Mouse (Mus musculus): ENCODE measurements at regions not wholly inside any gene's neighbourhood (a gene's known extent, or its start where the extent isn't known, plus 50 kb on each side); places are given as distances from the start of the nearest gene placed in this dataset.

GRCm38 (mm10) chr10:126169874-126170163, 203.9 kb downstream of the Lrig3 start:
- no peak for ATAC-seq (ENCODE audit: insufficient number of reproducible peaks, low FRiP score, low TSS enrichment)

DNA sequence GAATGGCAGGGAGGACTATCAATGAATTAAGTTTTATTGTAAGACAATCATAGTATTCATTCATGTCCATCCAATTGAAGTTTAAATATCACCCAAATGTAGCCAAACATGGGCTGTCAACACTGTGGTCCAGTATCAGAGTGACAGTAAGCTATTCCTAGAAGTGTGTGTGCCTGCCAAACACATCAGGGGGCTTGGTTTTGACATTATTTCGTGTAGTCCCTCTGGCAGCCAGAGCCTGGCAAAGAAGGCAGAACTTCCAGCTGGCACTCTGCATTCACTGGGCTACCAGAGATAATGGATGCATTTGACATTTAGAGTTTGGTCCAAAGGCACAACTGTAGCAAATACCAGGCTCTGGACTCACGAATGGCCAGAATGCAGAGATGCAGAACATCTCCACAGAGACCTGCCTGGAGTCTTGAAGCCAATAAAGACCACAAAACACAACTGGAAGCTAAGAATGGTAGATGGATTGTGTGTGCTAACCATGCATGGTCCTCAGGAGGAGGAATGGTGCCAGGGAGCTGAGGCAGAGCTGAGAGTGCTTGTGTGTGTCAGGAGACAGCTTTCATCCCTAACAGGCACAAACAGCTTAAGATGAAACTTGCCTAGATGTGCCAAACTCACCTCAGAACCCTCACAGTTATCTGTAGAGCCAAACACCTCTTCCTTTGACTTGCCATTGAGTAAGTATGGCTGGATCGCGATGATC, 210.9 kb downstream of the Lrig3 start:
- ATAC-seq (ENCODE audit: insufficient number of reproducible peaks, low FRiP score, low TSS enrichment), result no peak

DNA sequence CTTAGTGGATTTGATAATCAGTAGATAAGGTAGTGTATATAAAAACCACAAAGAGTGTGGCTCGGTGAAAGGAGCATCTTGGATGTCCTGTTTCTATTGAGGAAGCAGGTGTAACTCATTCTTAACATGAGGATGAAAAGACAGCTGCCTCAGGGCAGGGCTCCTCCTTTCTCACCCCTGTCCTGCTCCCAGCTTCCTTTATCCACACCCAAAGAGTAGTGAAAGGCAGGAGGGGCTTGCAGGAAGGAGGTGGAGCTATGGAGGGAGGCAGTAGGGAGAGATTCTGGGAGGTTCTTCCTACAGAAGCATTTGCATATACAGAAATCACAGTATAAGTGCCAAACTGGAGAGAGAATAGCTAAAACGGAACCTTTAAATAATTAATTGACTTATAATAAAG, 216.4 kb downstream of the Lrig3 start:
- no peak for ATAC-seq (ENCODE audit: insufficient number of reproducible peaks, low FRiP score, low TSS enrichment)

DNA sequence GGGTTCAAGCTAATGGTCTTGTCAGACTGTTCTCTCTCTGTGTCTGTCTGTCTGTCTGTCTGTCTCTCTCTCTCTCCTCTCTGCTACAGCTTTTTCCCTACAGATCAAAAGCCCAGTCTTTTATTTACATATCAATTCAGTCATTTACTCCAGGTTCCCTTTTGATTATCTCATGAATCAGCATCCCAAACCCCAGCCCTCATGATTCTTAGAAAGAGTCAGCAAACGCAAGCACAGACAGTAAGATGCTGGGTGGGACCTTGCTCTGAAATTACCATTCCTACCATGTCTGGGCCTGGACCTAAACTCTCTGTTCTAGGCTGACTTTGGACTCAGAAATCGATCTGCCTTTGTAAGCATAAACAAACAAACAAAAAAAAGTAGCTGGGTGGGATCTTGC, 218.0 kb downstream of the Lrig3 start:
- ATAC-seq (ENCODE audit: insufficient number of reproducible peaks, low FRiP score, low TSS enrichment), result no peak

- ATAC-seq (ENCODE audit: insufficient number of reproducible peaks, low FRiP score, low TSS enrichment), result no peak
These were observed 219.4 kb downstream of the Lrig3 start for GRCm38 (mm10) chr10:126185410-126185809.

- ATAC-seq (ENCODE audit: insufficient number of reproducible peaks, low FRiP score, low TSS enrichment), result no peak
These were observed 220.1 kb downstream of the Lrig3 start for GRCm38 (mm10) chr10:126186086-126186485.

GRCm38 (mm10) chr10:126189001-126189400, 223.0 kb downstream of the Lrig3 start:
- no peak for ATAC-seq (ENCODE audit: insufficient number of reproducible peaks, low FRiP score, low TSS enrichment)

Data from cerebellum, adult (tissue).